10 mouse cellular contexts compared by ENCODE assay signal in genomic region chr13:110649870-110650497, GRCm38 (mm10).
DNase-seq lines count a peak whose midpoint lies in the region; ATAC-seq and TF ChIP-seq lines count a peak whose summit lies in the region.
"Had no signal": no experiment of that assay in that cellular context is flagged by ENCODE, and none has a peak within 500 bp of the region (broad histone marks: within the 10 kb centered on the region; RNA-seq: fewer than 3 reads in every experiment).

No protein-coding gene starts in this region.

- peak; percentile 89 for ATAC-seq in forebrain, embryonic 14.5 days
- ATAC-seq in neural tube, embryonic 15.5 days (ENCODE audit: low FRiP score), result peak; percentile 79; the same call in 1 of the 2 replicates
- ATAC-seq in kidney, embryonic 16.5 days (ENCODE audit: low FRiP score, low TSS enrichment), result no peak

- H3K36me3 ChIP-seq in forebrain, embryonic 14.5 days (ENCODE audit: control insufficient read depth, insufficient read depth, low read length), result no peaks in the 10 kb centered on the region
- H3K36me3 ChIP-seq in neural tube, embryonic 15.5 days, result no peaks in the 10 kb centered on the region
- H3K36me3 ChIP-seq in kidney, embryonic 16.5 days (ENCODE audit: insufficient read depth, low read length), result no peaks in the 10 kb centered on the region

- DNase-seq in layer of hippocampus, adult 2 months (ENCODE audit: low spot score in 2 of 2), result peak; percentile 33 to 70
- DNase-seq in layer of hippocampus, postnatal 10 days (ENCODE audit: low spot score in 2 of 2), result no peak
- DNase-seq in forebrain, embryonic 14.5 days (ENCODE audit: low spot score), result peak; percentile 94
- peak; percentile 71 for DNase-seq in layer of hippocampus, adult 9-11 months
- DNase-seq in heart, adult 8-10 months (ENCODE audit: low spot score), result no peak
- no peak for DNase-seq in testis, postnatal 14 days (ENCODE audit: low spot score)
- DNase-seq: heart, postnatal 4 days had no signal

- H3K4me1 ChIP-seq in forebrain, embryonic 14.5 days (ENCODE audit: control insufficient read depth, insufficient read depth, low read length), result no peaks in the 10 kb centered on the region
- 0 out of 2 replicates have a peak, but pooled peaks cover 4% of the 10 kb centered on the region for H3K4me1 ChIP-seq in neural tube, embryonic 15.5 days
- H3K4me1 ChIP-seq in kidney, embryonic 16.5 days (ENCODE audit: insufficient read depth, low read length), result no peaks in the 10 kb centered on the region

- H3K4me3 ChIP-seq in layer of hippocampus, adult 2 months, result no peak overlapping the region
- no peak overlapping the region for H3K4me3 ChIP-seq in forebrain, embryonic 14.5 days (ENCODE audit: low read depth, low read length)
- H3K4me3 ChIP-seq in neural tube, embryonic 15.5 days (replicated peaks), result no peak overlapping the region
- no peak overlapping the region for H3K4me3 ChIP-seq in kidney, embryonic 16.5 days (ENCODE audit: low read length)

- no peaks in the 10 kb centered on the region for H3K27me3 ChIP-seq in forebrain, embryonic 14.5 days (replicated peaks; ENCODE audit: control insufficient read depth, insufficient read depth, low read length)
- H3K27me3 ChIP-seq in neural tube, embryonic 15.5 days (replicated peaks), result no peaks in the 10 kb centered on the region
- H3K27me3 ChIP-seq in kidney, embryonic 16.5 days (ENCODE audit: insufficient read depth, low read length), result no peaks in the 10 kb centered on the region

- no peak for TF ChIP-seq CTCF in layer of hippocampus, adult 2 months (conservative IDR thresholded peaks at IDR 0.05)

- 23% methylated on average over 2 of the region's 2 CpGs for WGBS in forebrain, embryonic 14.5 days
- 28% methylated on average over 2 of the region's 2 CpGs for WGBS in neural tube, embryonic 15.5 days
- 58% methylated on average over 2 of the region's 2 CpGs for WGBS in kidney, embryonic 16.5 days

- H3K9me3 ChIP-seq in forebrain, embryonic 14.5 days (replicated peaks; ENCODE audit: control insufficient read depth, low read length), result no peaks in the 10 kb centered on the region
- H3K9me3 ChIP-seq in neural tube, embryonic 15.5 days (replicated peaks), result no peaks in the 10 kb centered on the region
- H3K9me3 ChIP-seq in kidney, embryonic 16.5 days (ENCODE audit: low read length), result no peaks in the 10 kb centered on the region

- no peak overlapping the region for H3K4me2 ChIP-seq in forebrain, embryonic 14.5 days (ENCODE audit: low read length)
- H3K4me2 ChIP-seq in neural tube, embryonic 15.5 days, result no peak overlapping the region
- H3K4me2 ChIP-seq in kidney, embryonic 16.5 days (replicated peaks; ENCODE audit: low read depth, low read length), result no peak overlapping the region

- peak overlapping the region; percentile 65; the same call in 1 of the 2 replicates for H3K27ac ChIP-seq in layer of hippocampus, adult 2 months
- peak overlapping the region; percentile 33; the same call in 1 of the 2 replicates for H3K27ac ChIP-seq in forebrain, embryonic 14.5 days (ENCODE audit: low read depth, low read length)
- no peak overlapping the region for H3K27ac ChIP-seq in neural tube, embryonic 15.5 days (replicated peaks)
- no peak overlapping the region for H3K27ac ChIP-seq in kidney, embryonic 16.5 days (ENCODE audit: low read length)
- H3K27ac ChIP-seq: liver, embryonic 14.5 days had no signal

- no peak overlapping the region for H3K9ac ChIP-seq in forebrain, embryonic 14.5 days (ENCODE audit: low read length)
- no peak overlapping the region for H3K9ac ChIP-seq in neural tube, embryonic 15.5 days (replicated peaks)
- no peak overlapping the region for H3K9ac ChIP-seq in kidney, embryonic 16.5 days (replicated peaks; ENCODE audit: low read length)
- H3K9ac ChIP-seq: liver, embryonic 14.5 days had no signal

Comparison
In these comparisons a context has a peak if more than half of its experiments do, and no peak if none do; other contexts are left out.
1. DNase-seq: peak in layer of hippocampus, adult 2 months (2 of 2), forebrain, embryonic 14.5 days (single experiment) and layer of hippocampus, adult 9-11 months (single experiment); none in layer of hippocampus, postnatal 10 days (0 of 2), heart, adult 8-10 months (single experiment) and testis, postnatal 14 days (single experiment).
2. H3K27ac ChIP-seq: peak in layer of hippocampus, adult 2 months (single experiment) and forebrain, embryonic 14.5 days (single experiment); none in neural tube, embryonic 15.5 days (single experiment) and kidney, embryonic 16.5 days (single experiment).